11 mouse cellular contexts compared by ENCODE assay signal in genomic region chr4:62250896-62251544, GRCm38 (mm10). TPM values are rescaled to one million over a fixed set of nuclear protein-coding genes. Genes with fewer than 3 reads are reported as not detected.
A peak's percentile ranks its signal among the peaks of the same experiment; 100 is the strongest.
DNase-seq lines count a peak whose midpoint lies in the region; ATAC-seq and TF ChIP-seq lines count a peak whose summit lies in the region.
"Had no signal": no experiment of that assay in that cellular context is flagged by ENCODE, and none has a peak within 500 bp of the region (broad histone marks: within the 10 kb centered on the region; RNA-seq: fewer than 3 reads in every experiment).

No protein-coding gene starts in this region.

- H3K9me3 ChIP-seq in kidney, postnatal 0 days (replicated peaks; ENCODE audit: low read length), result no peaks in the 10 kb centered on the region
- H3K9me3 ChIP-seq: limb, embryonic 13.5 days; neural tube, embryonic 12.5 days had no signal

- H3K27me3 ChIP-seq in kidney, postnatal 0 days (ENCODE audit: insufficient read depth, low read length), result no peaks in the 10 kb centered on the region
- H3K27me3 ChIP-seq: limb, embryonic 13.5 days; neural tube, embryonic 12.5 days had no signal

- H3K36me3 ChIP-seq in kidney, postnatal 0 days (ENCODE audit: insufficient read depth, low read length), result no peaks in the 10 kb centered on the region
- H3K36me3 ChIP-seq: limb, embryonic 13.5 days; neural tube, embryonic 12.5 days had no signal

- TF ChIP-seq CTCF in kidney, postnatal 0 days (IDR thresholded peaks at IDR 0.05; ENCODE audit: low read depth), result peak; percentile 53

- H3K4me1 ChIP-seq in kidney, postnatal 0 days (replicated peaks; ENCODE audit: insufficient read depth, low read length), result no peaks in the 10 kb centered on the region
- H3K4me1 ChIP-seq: limb, embryonic 13.5 days; neural tube, embryonic 12.5 days had no signal

- H3K4me2 ChIP-seq in kidney, postnatal 0 days (ENCODE audit: low read length), result no peak overlapping the region
- H3K4me2 ChIP-seq: limb, embryonic 13.5 days; neural tube, embryonic 12.5 days had no signal

- no peak for ATAC-seq in kidney, postnatal 0 days (replicated peaks; ENCODE audit: low FRiP score, low read depth)

- no peak overlapping the region for H3K9ac ChIP-seq in kidney, postnatal 0 days (ENCODE audit: low read depth, low read length)
- H3K9ac ChIP-seq: limb, embryonic 13.5 days; neural tube, embryonic 12.5 days had no signal

- no peak overlapping the region for H3K27ac ChIP-seq in kidney, postnatal 0 days
- H3K27ac ChIP-seq: limb, embryonic 13.5 days; neural tube, embryonic 12.5 days had no signal

- DNase-seq in kidney, postnatal 0 days (ENCODE audit: low spot score), result peak; percentile 15
- no peak for DNase-seq in kidney, adult 11 months
- peak; percentile 41 for DNase-seq in thymus, postnatal 4 days
- DNase-seq in thymus, postnatal 10 days (ENCODE audit: low spot score in 2 of 2), result no peak
- DNase-seq in forelimb bud, embryonic 11.5 days (ENCODE audit: low read depth, low spot score), result peak; percentile 32
- no peak for DNase-seq in frontal cortex, postnatal 10 days (ENCODE audit: low spot score in 2 of 2)
- DNase-seq in c-Kit-positive CD71-positive TER-119-positive erythroid progenitor cells, embryonic 14.5 days (ENCODE audit: low spot score), result no peak
- no peak for DNase-seq in frontal cortex, postnatal 36 days (ENCODE audit: low spot score in 2 of 2)
- DNase-seq: gastrocnemius, postnatal 14 days had no signal

- no peak overlapping the region for H3K4me3 ChIP-seq in kidney, postnatal 0 days (replicated peaks; ENCODE audit: low read depth, low read length)
- H3K4me3 ChIP-seq: limb, embryonic 13.5 days; neural tube, embryonic 12.5 days had no signal

- 42% methylated on average over 3 of the region's 3 CpGs for WGBS in kidney, postnatal 0 days

RNA-seq across cellular contexts. Expression of gene Slc31a2, which starts 11.3 kb away (rescaled TPM):
- 18.1 and 19.3 TPM in 2 replicates for polyA plus RNA-seq in kidney, postnatal 0 days (2015; fragmentation: Nextera tagmentation; extraction: Ambion mirVana)

RNA-seq across cellular contexts. Expression of gene Zfp37, which starts 20.2 kb away (rescaled TPM):
- polyA plus RNA-seq in kidney, postnatal 0 days (2015; fragmentation: Nextera tagmentation; extraction: Ambion mirVana), result 6.6 and 7.0 TPM in 2 replicates

Comparison
In these comparisons a context has a peak if more than half of its experiments do, and no peak if none do; other contexts are left out.
1. DNase-seq: peak in kidney, postnatal 0 days (single experiment), thymus, postnatal 4 days (single experiment) and forelimb bud, embryonic 11.5 days (single experiment); none in kidney, adult 11 months (single experiment), thymus, postnatal 10 days (0 of 2), frontal cortex, postnatal 10 days (0 of 2), c-Kit-positive CD71-positive TER-119-positive erythroid progenitor cells, embryonic 14.5 days (single experiment) and frontal cortex, postnatal 36 days (0 of 2).